Mouse (Mus musculus): ENCODE results near the gene Fam83g.

- no peak for TF ChIP-seq EP300 (IDR thresholded peaks at IDR 0.05; ENCODE audit: low read depth)
- no peak for TF ChIP-seq CTCF (IDR thresholded peaks at IDR 0.05; ENCODE audit: low read depth)
These were observed 37.3 kb upstream of the Fam83g start for GRCm38 (mm10) chr11:61646499-61647039.
